Mouse (Mus musculus) liver, embryonic 14.5 days (tissue): ENCODE results near the gene Syt7. TPM values are rescaled to one million over a fixed set of nuclear protein-coding genes. Genes with fewer than 3 reads are reported as not detected.

Experiments used
- ATAC-seq: fragments of 200-750 bp; cut with Nextera tagmentation; 2 replicates; pipeline ENCODE4 v1.8.0; 2017; ENCODE audit warnings: moderate number of reproducible peaks, mild to moderate bottlenecking, moderate library complexity; ENCODE audit not compliant: insufficient read depth
- DNase-seq, 3 experiments: peaks; one replicate each; pipeline ENCODE4 v3.0.0-alpha.2; 2012 to 2013; ENCODE audit warnings: low read depth in 3 of 3, low spot score in 3 of 3
- H3K27ac ChIP-seq: fragments of 300-500 bp; sonication (generic); 2 replicates; pipeline ENCODE4 v1.5.1; 2014; ENCODE audit warnings: moderate library complexity, mild to moderate bottlenecking, control low read depth, inconsistent platforms
- H3K27me3 ChIP-seq: fragments of 300-500 bp; sonication (generic); 2 replicates; pipeline ENCODE4 v1.6.1; 2014; ENCODE audit warnings: mild to moderate bottlenecking, low read length, moderate library complexity; ENCODE audit not compliant: control insufficient read depth, insufficient read depth
- H3K36me3 ChIP-seq: fragments of 300-500 bp; sonication (generic); replicated peaks from 2 replicates; pipeline ENCODE4 v1.6.1; 2014; ENCODE audit warnings: low read depth; ENCODE audit not compliant: control insufficient read depth, insufficient read depth
- H3K4me1 ChIP-seq, 2 experiments: fragments of 200-500 bp in 1 of 2; fragments of 300-500 bp in 1 of 2; sonication (generic) in 1 of 2; replicated peaks; 2 replicates each; pipeline ENCODE4 v1.6.1; 2012 to 2014; ENCODE audit warnings: antibody characterized with exemption in 1 of 2, inconsistent platforms in 1 of 2, low read length in 1 of 2; ENCODE audit not compliant: control insufficient read depth in 2 of 2, insufficient read depth in 2 of 2
- H3K4me2 ChIP-seq: fragments of 300-500 bp; sonication (generic); 2 replicates; pipeline ENCODE4 v1.6.1; 2014; ENCODE audit warnings: low read depth, mild to moderate bottlenecking, control low read depth, moderate library complexity
- H3K4me3 ChIP-seq, 2 experiments: fragments of 200-500 bp in 1 of 2; fragments of 300-500 bp in 1 of 2; sonication (generic) in 1 of 2; 2 replicates each; pipeline ENCODE4 v1.5.1; 2012 to 2014; ENCODE audit warnings: low read depth in 2 of 2, low read length in 2 of 2, mild to moderate bottlenecking in 2 of 2, control low read depth in 1 of 2, inconsistent platforms in 1 of 2, moderate library complexity in 1 of 2; ENCODE audit not compliant: insufficient read depth in 1 of 2
- H3K9ac ChIP-seq: fragments of 300-500 bp; sonication (generic); replicated peaks from 2 replicates; pipeline ENCODE4 v1.6.1; 2014; ENCODE audit warnings: mild to moderate bottlenecking, control low read depth, moderate library complexity
- H3K9me3 ChIP-seq: fragments of 300-500 bp; sonication (generic); 2 replicates; pipeline ENCODE4 v1.6.1; 2016; ENCODE audit warnings: low read length, mixed read lengths; ENCODE audit not compliant: control insufficient read depth
- CTCF ChIP-seq: IDR thresholded peaks from 2 replicates; pipeline ENCODE4 v1.5.1; 2016; ENCODE audit warnings: antibody characterized with exemption, low read depth, control low read depth
- EP300 ChIP-seq: IDR thresholded peaks from 2 replicates; pipeline ENCODE4 v1.6.1; 2016; ENCODE audit warnings: antibody characterized with exemption, low read depth
- WGBS: fragments of 180-500 bp; shearing (Covaris S2); extraction: QIAGEN DNeasy Blood & Tissue Kit; methylation state at CpG from one replicate; pipeline ENCODE4 v1.1.7; 2014; ENCODE audit not compliant: insufficient replicate concordance; 5-methylcytosine and 5-hydroxymethylcytosine counted together
- polyA plus RNA-seq, 2 experiments: library from polyadenylated mRNA; depleted of rRNA in 1 of 2; stranded (reverse) in 1 of 2; unstranded in 1 of 2; fragments of >200 nt; fragmentation: Nextera tagmentation in 1 of 2; extraction: Ambion mirVana in 1 of 2; gene quantifications; 2 replicates each; pipeline versions ENCODE4 v1.2.1 to v1.2.3; 2012 to 2014

Syt7 gene
- 0.28 and 0.37 TPM in 2 replicates for polyA plus RNA-seq (2012; rRNA removed)
- 0.04 and 0.09 TPM in 2 replicates for polyA plus RNA-seq (2014; fragmentation: Nextera tagmentation; extraction: Ambion mirVana)

DNA sequence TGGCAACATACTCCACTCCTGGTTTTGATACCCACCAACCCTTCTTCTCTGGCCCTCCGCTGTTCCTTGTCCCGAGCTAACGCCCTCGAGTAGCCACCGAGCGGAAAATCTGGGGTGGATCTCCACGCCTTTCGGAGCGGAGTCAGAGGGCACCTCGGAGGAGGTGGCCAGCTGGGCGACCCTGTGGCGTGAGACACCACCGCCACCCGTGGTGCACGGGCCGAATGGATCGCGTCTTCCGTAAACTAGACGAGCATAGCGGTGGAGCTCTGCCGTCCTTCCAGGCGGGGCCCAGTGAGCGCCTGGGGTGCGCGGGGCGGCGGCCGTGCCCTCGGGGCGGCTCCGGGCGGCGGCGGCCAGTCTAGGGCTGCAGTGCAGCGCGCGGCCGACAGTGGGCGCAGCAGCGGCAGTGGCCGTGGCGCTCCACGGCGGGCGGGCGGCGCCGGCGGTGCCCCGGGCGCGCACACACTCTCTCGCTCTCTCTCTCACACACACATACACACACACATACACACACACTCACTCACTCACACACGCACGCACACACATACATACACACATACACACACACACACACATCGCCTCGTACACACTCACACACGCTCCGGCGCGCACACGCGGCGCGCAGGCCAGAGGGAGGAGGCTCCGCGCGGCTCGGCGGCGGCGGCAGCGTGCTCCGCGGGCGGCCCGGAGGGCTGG lies at the start of gene Syt7:
Syt7 (plus strand) TSS at position 476 of the 699 bp plus-strand sequence.
- peak; percentile 41 to 55 (median 45) for DNase-seq
- Histone ChIP-seq H3K27ac (no peak within 1 kb of the TSS), H3K9ac (no peak within 1 kb of the TSS), H3K4me1 (no peaks in the 10 kb centered on the region), H3K9me3 (no peaks in the 10 kb centered on the region), H3K36me3 (no peaks in the 10 kb centered on the region), H3K4me3 (peak within 1 kb of the TSS; percentile 50 to 68), H3K4me2 (peak within 1 kb of the TSS; percentile 52), H3K27me3 (peaks cover 43% of the 10 kb centered on the region)
- under 1% methylated on average over 77 of the region's 78 CpGs for WGBS
- peak; percentile 76 for ATAC-seq
- TF ChIP-seq CTCF (peak; percentile 29; the same call in 1 of the 2 replicates), EP300 (no peak)

DNA sequence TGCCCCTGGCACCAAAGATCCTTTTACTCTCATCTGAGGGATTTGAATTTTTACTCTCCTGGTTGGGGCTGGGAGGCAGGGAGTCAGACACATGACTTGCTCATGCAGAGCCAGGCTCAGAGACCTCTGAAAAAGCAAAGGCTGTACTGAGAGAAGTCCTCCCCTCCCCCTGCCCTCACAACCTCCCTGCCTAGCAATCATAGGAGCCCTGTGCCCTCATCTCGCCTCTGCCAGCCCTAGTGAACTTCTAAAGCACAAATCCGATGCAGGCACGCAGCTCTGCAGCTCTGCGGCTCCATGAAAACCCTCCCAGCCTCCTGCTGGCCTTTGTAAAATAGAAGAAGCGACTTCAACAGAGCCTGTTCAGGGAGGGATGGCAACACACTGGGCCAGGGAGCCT lies 49.6 kb upstream of the Syt7 start:
- no peak overlapping the region for H3K27ac ChIP-seq

DNA sequence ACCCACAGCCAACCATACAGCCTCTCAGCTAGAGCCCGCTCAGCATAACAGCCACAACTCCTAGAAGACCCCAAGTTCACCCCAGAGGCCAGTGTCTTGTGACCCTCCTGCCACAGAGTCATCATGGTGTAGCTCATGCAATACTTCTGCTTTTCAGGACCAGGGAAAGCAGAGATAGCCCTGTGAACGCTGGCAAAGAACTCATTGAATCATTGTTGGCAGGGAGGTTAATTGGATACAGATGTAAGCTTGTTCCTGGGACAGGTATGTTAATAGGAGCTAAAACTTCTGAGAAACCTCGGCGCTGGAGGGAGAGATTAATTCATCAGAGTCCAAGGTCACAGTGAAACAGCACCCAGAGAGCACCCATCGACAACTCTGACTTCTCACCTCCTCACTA lies 48.2 kb upstream of the Syt7 start:
- Histone ChIP-seq H3K4me2 (no peak overlapping the region), H3K27ac (no peak overlapping the region), H3K9me3 (no peaks in the 10 kb centered on the region), H3K27me3 (no peaks in the 10 kb centered on the region; the same call in 1 of the 2 replicates), H3K36me3 (no peaks in the 10 kb centered on the region), H3K4me1 (no peaks in the 10 kb centered on the region), H3K4me3 (no peak overlapping the region), H3K9ac (no peak overlapping the region)
- TF ChIP-seq EP300 (no peak), CTCF (no peak)
- DNase-seq = no peak
- ATAC-seq = no peak
- WGBS = 23% methylated on average over 5 of the region's 5 CpGs

More for the DNA sequence above, 49.6 kb upstream of the Syt7 start:
- 20% methylated on average over 5 of the region's 5 CpGs for WGBS
- no peak overlapping the region for H3K4me2 ChIP-seq
- no peaks in the 10 kb centered on the region for H3K4me1 ChIP-seq
- H3K27me3 ChIP-seq = no peaks in the 10 kb centered on the region; the same call in 1 of the 2 replicates
- ATAC-seq (no peak), DNase-seq (no peak)
- H3K9ac ChIP-seq = no peak overlapping the region
- no peaks in the 10 kb centered on the region for H3K9me3 ChIP-seq
- TF ChIP-seq EP300 = no peak
- TF ChIP-seq CTCF = no peak
- no peaks in the 10 kb centered on the region for H3K36me3 ChIP-seq
- H3K4me3 ChIP-seq = no peak overlapping the region

DNA sequence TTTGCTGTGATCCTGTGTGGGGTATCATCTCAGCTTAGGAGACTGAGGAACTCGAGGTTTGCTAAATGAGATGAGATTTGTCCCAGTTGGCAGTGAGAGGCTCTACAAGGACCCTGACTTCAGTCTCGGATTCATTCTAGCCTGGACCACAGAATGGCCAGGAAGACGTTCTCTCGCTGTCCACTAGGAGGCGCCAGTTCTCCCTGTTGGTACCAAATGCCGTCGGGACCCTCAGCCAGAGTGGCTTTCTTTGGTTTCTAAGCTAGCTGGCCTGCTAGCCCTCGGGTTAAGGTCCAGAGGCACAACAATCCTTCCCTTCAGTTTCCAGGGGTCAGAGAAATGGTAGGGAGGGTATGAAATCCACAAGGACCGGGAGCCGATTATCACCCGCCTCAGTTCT lies 47.7 kb upstream of the Syt7 start:
- H3K9me3 ChIP-seq = no peaks in the 10 kb centered on the region
- H3K27ac ChIP-seq = no peak overlapping the region
- 19% methylated on average over 11 of the region's 11 CpGs for WGBS
- DNase-seq (peak in 2 of 3 experiments; percentile 10 to 11), ATAC-seq (no peak)
- H3K9ac ChIP-seq = no peak overlapping the region
- no peaks in the 10 kb centered on the region for H3K4me1 ChIP-seq
- no peaks in the 10 kb centered on the region; the same call in 1 of the 2 replicates for H3K27me3 ChIP-seq
- no peak overlapping the region for H3K4me3 ChIP-seq
- TF ChIP-seq EP300 (no peak), CTCF (peak; percentile 88)
- H3K4me2 ChIP-seq = no peak overlapping the region
- H3K36me3 ChIP-seq = no peaks in the 10 kb centered on the region

DNA sequence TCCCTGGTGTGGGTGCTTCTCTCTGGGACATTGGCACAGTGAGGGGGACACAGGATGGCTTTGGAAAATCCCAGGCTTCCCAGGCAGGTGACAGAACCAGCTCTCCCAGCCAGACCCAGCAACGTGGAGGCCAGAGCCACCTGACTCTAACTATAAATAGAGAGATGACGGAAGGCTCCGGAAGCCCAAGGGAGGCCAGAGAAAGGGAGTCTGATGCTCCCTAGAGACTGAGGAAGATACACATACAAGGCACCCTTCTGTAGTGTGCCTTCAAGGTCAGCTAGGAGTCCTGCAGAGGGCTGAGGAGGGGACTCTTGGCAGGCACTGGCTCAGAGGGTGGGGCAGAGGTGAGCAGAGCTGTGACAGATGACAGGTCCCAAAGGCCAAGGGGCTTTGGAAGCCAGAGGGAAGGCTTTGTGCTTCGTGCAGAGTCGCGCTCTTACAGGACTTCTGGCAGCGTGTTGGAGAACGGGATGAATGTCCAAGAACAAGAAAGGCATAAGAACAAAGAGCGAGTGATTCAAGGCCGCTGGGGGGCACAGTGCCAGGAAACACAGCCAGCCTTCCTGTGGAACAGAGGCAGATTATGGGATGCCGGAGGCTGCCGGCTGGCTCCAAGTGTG lies 47.0 kb upstream of the Syt7 start:
- Histone ChIP-seq H3K36me3 (no peaks in the 10 kb centered on the region), H3K4me3 (no peak overlapping the region), H3K9ac (no peak overlapping the region), H3K4me2 (no peak overlapping the region), H3K27ac (no peak overlapping the region), H3K27me3 (no peaks in the 10 kb centered on the region; the same call in 1 of the 2 replicates), H3K9me3 (no peaks in the 10 kb centered on the region), H3K4me1 (no peaks in the 10 kb centered on the region)
- ATAC-seq (no peak), DNase-seq (no peak)
- WGBS = 59% methylated on average over 12 of the region's 12 CpGs
- TF ChIP-seq CTCF (no peak), EP300 (no peak)
